Mouse (Mus musculus) cortical plate, adult 2 months (tissue): ENCODE measurements around the gene Tcf7l1. TPM values are rescaled to one million over a fixed set of nuclear protein-coding genes. Genes with fewer than 3 reads are reported as not detected.
A peak's percentile ranks its signal among the peaks of the same experiment; 100 is the strongest.

Source experiments
- H3K27ac ChIP-seq: fragments of 200-500 bp; 2 replicates; pipeline ENCODE4 v1.5.1; 2012; ENCODE audit warnings: low read length, control low read depth, inconsistent platforms; ENCODE audit not compliant: insufficient read depth
- H3K4me1 ChIP-seq: fragments of 200-500 bp; 2 replicates; pipeline ENCODE4 v1.6.1; 2011; ENCODE audit warnings: low read length; ENCODE audit not compliant: control insufficient read depth, insufficient read depth
- H3K4me3 ChIP-seq: fragments of 200-500 bp; 2 replicates; pipeline ENCODE4 v1.5.1; 2011; ENCODE audit warnings: mild to moderate bottlenecking, low read length, control low read depth; ENCODE audit not compliant: insufficient read depth
- CTCF ChIP-seq: fragments of 200-500 bp; IDR thresholded peaks from 2 replicates; pipeline ENCODE4 v1.5.1; 2011; ENCODE audit warnings: mild to moderate bottlenecking, control low read depth, low read length; ENCODE audit not compliant: insufficient read depth; ENCODE audit errors: extremely low read depth
- POLR2A ChIP-seq: fragments of 200-500 bp; IDR thresholded peaks from 2 replicates; pipeline ENCODE4 v1.6.1; 2011; ENCODE audit warnings: mild to moderate bottlenecking, low read length, control low read depth; ENCODE audit not compliant: insufficient read depth; ENCODE audit errors: extremely low read depth
- polyA plus RNA-seq: library from polyadenylated mRNA; depleted of rRNA; stranded (reverse); fragments of >200 nt; gene quantifications from 2 replicates; pipeline ENCODE4 v1.2.3, GENCODE M21; 2012

The Tcf7l1 gene
- polyA plus RNA-seq, 1 experiment = 3.7 TPM

- no peak overlapping the region for H3K27ac ChIP-seq
- H3K4me3 ChIP-seq = no peak overlapping the region
- no peaks in the 10 kb centered on the region for H3K4me1 ChIP-seq
- TF ChIP-seq POLR2A (no peak), CTCF (no peak)
These were observed 112.0 kb downstream of the Tcf7l1 start for GRCm38 (mm10) chr6:72677079-72677478.

GRCm38 (mm10) chr6:72676376-72676775 lies 112.7 kb downstream of the Tcf7l1 start:
- TF ChIP-seq CTCF = 0 out of 2 replicates have a peak, but pooled peaks have one; percentile 7
- no peak for TF ChIP-seq POLR2A

DNA sequence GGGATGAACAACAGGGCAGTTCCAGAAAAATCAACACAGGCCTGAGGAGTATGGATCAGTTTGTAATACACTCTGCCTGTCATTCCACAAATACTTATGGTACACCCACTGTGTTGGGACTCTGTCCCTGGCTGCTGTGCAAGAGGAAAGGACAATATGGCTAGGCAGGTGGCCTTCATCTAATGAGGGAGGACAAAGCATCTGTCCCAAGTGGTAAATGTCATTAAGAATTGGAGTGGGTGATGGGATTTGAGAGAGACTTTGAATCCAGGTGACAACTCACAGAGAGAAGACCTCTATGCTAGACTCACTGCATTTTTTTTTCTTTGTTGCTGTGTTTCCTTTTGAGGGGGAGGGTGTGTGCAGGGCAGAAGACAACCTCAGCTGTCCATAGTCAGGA lies 115.3 kb downstream of the Tcf7l1 start:
- TF ChIP-seq CTCF = no peak
- no peak for TF ChIP-seq POLR2A
- Histone ChIP-seq H3K4me3 (no peak overlapping the region), H3K27ac (no peak overlapping the region), H3K4me1 (no peaks in the 10 kb centered on the region)

More at GRCm38 (mm10) chr6:72676376-72676775, 112.7 kb downstream of the Tcf7l1 start:
- no peak overlapping the region for H3K4me3 ChIP-seq
- H3K4me1 ChIP-seq = no peaks in the 10 kb centered on the region
- H3K27ac ChIP-seq = no peak overlapping the region

DNA sequence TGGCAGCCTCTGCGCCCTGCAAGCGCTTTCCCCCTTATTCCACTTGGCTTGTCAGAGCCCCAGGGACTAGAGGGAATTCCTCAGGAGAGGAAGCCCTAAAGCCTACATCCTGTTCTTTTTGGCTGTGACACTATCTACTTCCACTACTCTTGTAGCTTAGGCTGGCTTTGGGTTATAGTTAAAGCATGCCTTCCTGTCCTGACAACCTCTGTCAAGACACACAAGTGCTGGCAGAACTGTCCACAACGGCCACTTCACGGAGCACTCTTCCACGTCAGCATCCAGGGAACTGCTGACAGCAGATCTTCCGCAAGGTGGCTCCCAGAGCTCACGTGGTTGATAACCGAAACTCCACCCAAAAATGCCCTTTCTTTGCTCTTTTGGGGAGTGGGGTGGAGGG lies 117.9 kb downstream of the Tcf7l1 start:
- H3K4me1 ChIP-seq = no peaks in the 10 kb centered on the region
- no peak overlapping the region for H3K4me3 ChIP-seq
- no peak for TF ChIP-seq POLR2A
- no peak for TF ChIP-seq CTCF
- no peak overlapping the region for H3K27ac ChIP-seq

DNA sequence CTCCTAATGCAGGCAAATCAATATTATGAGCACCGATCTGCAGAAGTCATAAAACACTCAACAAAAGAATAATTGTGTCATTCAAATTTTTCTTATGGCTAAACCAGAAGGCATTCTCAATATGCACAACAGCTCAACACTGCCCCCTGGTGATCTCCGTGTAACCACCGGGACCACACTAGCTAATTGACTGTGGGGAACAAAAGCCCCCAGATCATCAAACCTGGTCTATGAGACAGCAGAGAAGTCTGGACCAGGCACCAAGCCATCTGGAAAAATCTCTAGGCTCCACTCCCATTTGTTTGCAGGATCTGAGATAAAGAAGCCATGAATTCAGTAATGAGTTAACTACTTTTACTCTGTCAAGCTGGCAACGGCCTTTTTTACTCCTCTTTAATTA lies 122.0 kb downstream of the Tcf7l1 start:
- TF ChIP-seq CTCF (peak; percentile 67), POLR2A (no peak)

DNA sequence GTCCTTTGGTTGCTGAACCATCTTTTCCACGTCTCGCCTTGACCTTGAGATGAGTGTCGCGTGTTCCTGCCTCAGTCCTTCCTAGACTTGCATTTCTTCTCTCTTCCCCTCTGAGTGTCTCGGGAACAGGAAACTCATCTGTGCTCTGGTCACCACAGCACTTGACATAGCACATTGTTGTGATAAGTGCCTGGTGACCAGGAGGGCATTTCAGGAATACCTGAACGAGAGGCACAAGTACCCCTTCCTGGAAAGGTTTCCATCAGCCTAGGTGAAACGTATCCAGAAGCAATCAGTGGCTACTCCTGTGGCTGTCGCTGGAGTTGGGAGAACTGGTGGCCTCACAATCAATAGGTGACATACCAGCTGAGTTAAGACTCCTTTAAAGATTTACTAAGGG lies 124.8 kb downstream of the Tcf7l1 start:
- Histone ChIP-seq H3K4me3 (no peak overlapping the region), H3K4me1 (no peaks in the 10 kb centered on the region), H3K27ac (no peak overlapping the region)
- TF ChIP-seq POLR2A (no peak), CTCF (no peak)

More for the DNA sequence above, 122.0 kb downstream of the Tcf7l1 start:
- Histone ChIP-seq H3K4me3 (no peak overlapping the region), H3K4me1 (no peaks in the 10 kb centered on the region), H3K27ac (no peak overlapping the region)

DNA sequence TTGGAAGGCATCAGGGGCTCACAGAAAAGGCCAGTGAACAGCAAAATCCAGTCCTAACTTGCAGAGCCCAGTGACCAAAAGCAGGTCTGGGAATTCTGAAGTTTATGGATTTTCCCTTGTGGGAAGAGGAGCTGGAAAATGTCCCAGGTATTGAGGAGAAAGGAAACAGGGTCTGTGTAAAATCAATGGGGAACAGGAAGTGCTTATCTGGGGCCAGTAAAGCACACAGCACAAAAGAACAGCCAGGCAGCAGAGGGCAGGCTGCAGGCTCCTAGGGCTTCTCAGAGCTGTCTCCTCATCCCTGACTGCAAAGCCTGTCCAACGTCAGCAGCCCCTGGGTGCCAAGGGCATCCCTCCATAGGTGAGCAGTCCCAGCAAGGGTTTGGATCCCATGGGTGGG lies 126.1 kb downstream of the Tcf7l1 start:
- Histone ChIP-seq H3K4me1 (no peaks in the 10 kb centered on the region), H3K27ac (no peak overlapping the region), H3K4me3 (no peak overlapping the region)
- TF ChIP-seq POLR2A = no peak
- TF ChIP-seq CTCF = no peak

GRCm38 (mm10) chr6:72660391-72660720 lies 128.7 kb downstream of the Tcf7l1 start:
- no peak overlapping the region for H3K4me3 ChIP-seq

GRCm38 (mm10) chr6:72659717-72660390 lies 129.2 kb downstream of the Tcf7l1 start:
- TF ChIP-seq POLR2A (no peak), CTCF (no peak)
- Histone ChIP-seq H3K4me3 (no peak overlapping the region), H3K4me1 (no peaks in the 10 kb centered on the region), H3K27ac (no peak overlapping the region)

More at GRCm38 (mm10) chr6:72660391-72660720, 128.7 kb downstream of the Tcf7l1 start:
- TF ChIP-seq CTCF = no peak
- TF ChIP-seq POLR2A = no peak
- Histone ChIP-seq H3K27ac (no peak overlapping the region), H3K4me1 (no peaks in the 10 kb centered on the region)

GRCm38 (mm10) chr6:72658006-72658405 lies 131.0 kb downstream of the Tcf7l1 start:
- Histone ChIP-seq H3K27ac (no peak overlapping the region), H3K4me1 (no peaks in the 10 kb centered on the region), H3K4me3 (no peak overlapping the region)
- TF ChIP-seq CTCF (peak; percentile 48), POLR2A (no peak)
